Mouse (Mus musculus) hindbrain, postnatal 0 days (tissue): ENCODE results near the gene Apol7e. TPM values are rescaled to one million over a fixed set of nuclear protein-coding genes. Genes with fewer than 3 reads are reported as not detected.

Source experiments
- ATAC-seq: fragments of 200-750 bp; cut with Nextera tagmentation; 2 replicates; pipeline ENCODE4 v1.8.0; 2017; ENCODE audit warnings: mild to moderate bottlenecking, moderate TSS enrichment, moderate library complexity
- DNase-seq: peaks from one replicate; pipeline ENCODE4 v3.0.0-alpha.2; 2015; ENCODE audit warnings: low spot score
- H3K27ac ChIP-seq: fragments of 300-500 bp; sonication (generic); 2 replicates; pipeline ENCODE4 v1.5.1; 2014; ENCODE audit warnings: mild to moderate bottlenecking
- H3K27me3 ChIP-seq: fragments of 300-500 bp; sonication (generic); 2 replicates; pipeline ENCODE4 v1.6.1; 2014; ENCODE audit warnings: low read length, mixed read lengths; ENCODE audit not compliant: insufficient read depth
- H3K36me3 ChIP-seq: fragments of 300-500 bp; sonication (generic); 2 replicates; pipeline ENCODE4 v1.6.1; 2014; ENCODE audit warnings: low read length, mixed read lengths; ENCODE audit not compliant: insufficient read depth
- H3K4me1 ChIP-seq: fragments of 300-500 bp; sonication (generic); 2 replicates; pipeline ENCODE4 v1.6.1; 2014; ENCODE audit warnings: antibody characterized with exemption, low read length, mixed read lengths; ENCODE audit not compliant: insufficient read depth
- H3K4me2 ChIP-seq: fragments of 300-500 bp; sonication (generic); 2 replicates; pipeline ENCODE4 v1.6.1; 2014; ENCODE audit warnings: low read depth, mild to moderate bottlenecking, low read length, moderate library complexity, mixed read lengths
- H3K4me3 ChIP-seq: fragments of 300-500 bp; sonication (generic); 2 replicates; pipeline ENCODE4 v1.5.1; 2014; ENCODE audit warnings: low read length
- H3K9ac ChIP-seq: fragments of 300-500 bp; sonication (generic); replicated peaks from 2 replicates; pipeline ENCODE4 v1.6.1; 2014; ENCODE audit warnings: mild to moderate bottlenecking, low read length, moderate library complexity, mixed read lengths
- H3K9me3 ChIP-seq: fragments of 300-500 bp; sonication (generic); 2 replicates; pipeline ENCODE4 v1.6.1; 2016; ENCODE audit warnings: low read length, mixed read lengths
- CTCF ChIP-seq: IDR thresholded peaks from 2 replicates; pipeline ENCODE4 v1.5.1; 2016; ENCODE audit warnings: antibody characterized with exemption, control low read depth, low read depth
- WGBS: fragments of 180-500 bp; shearing (Covaris S2); extraction: QIAGEN DNeasy Blood & Tissue Kit; methylation state at CpG from one replicate; pipeline ENCODE4 v1.1.7; 2014; 5-methylcytosine and 5-hydroxymethylcytosine counted together
- polyA plus RNA-seq: library from polyadenylated mRNA; unstranded; fragments of >200 nt; fragmentation: Nextera tagmentation; extraction: Ambion mirVana; gene quantifications from 2 replicates; pipeline ENCODE4 v1.2.1, GENCODE M21; 2015
- total RNA-seq: library from RNA; depleted of rRNA; stranded (reverse); fragments of >200 nt; gene quantifications from 2 replicates; pipeline ENCODE4 v1.2.3, GENCODE M21; 2014; rRNA removed

Gene Apol7e
- total and polyA plus RNA-seq, 2 experiments from 2014 or later: not detected

- H3K4me2 ChIP-seq: no peak overlapping the region
- no peak for DNase-seq
- no peaks in the 10 kb centered on the region for H3K4me1 ChIP-seq
- ATAC-seq: no peak
- no peak overlapping the region for H3K4me3 ChIP-seq
- WGBS: 91% methylated on average over 11 of the region's 11 CpGs
- H3K27me3 ChIP-seq: no peaks in the 10 kb centered on the region
- TF ChIP-seq CTCF: no peak
- peaks cover 89% of the 10 kb centered on the region for H3K36me3 ChIP-seq
- no peak overlapping the region for H3K27ac ChIP-seq
- no peaks in the 10 kb centered on the region for H3K9me3 ChIP-seq
- H3K9ac ChIP-seq: no peak overlapping the region
Measured at GRCm38 (mm10) chr15:77766981-77767380, 68.3 kb downstream of the Apol7e start.

Other genes starting within 250 kb of the Apol7e start
- gene Apol10a, start 221.8 kb upstream of the Apol7e start, total RNA-seq: 0.10 TPM in 1 of 2 replicates, not detected in the other
- gene Apol10a, start 221.8 kb upstream of the Apol7e start, polyA plus RNA-seq: not detected in 2 replicates
- not detected in 2 replicates for gene Apol11a, start 190.6 kb upstream of the Apol7e start, total RNA-seq
- not detected in 2 replicates for gene Apol11a, start 190.6 kb upstream of the Apol7e start, polyA plus RNA-seq
- not detected in 2 replicates for gene Apol7c, start 165.5 kb upstream of the Apol7e start, total RNA-seq
- gene Apol7c, start 165.5 kb upstream of the Apol7e start, polyA plus RNA-seq: not detected in 2 replicates
- not detected in 2 replicates for gene 1700025B11Rik, start 137.0 kb upstream of the Apol7e start, total RNA-seq
- gene 1700025B11Rik, start 137.0 kb upstream of the Apol7e start, polyA plus RNA-seq: not detected in 2 replicates
- not detected in 2 replicates for gene Apol10b, start 102.7 kb upstream of the Apol7e start, total RNA-seq
- gene Apol10b, start 102.7 kb upstream of the Apol7e start, polyA plus RNA-seq: 0.08 TPM in 1 of 2 replicates, not detected in the other
- gene Gm36245, start 99.6 kb upstream of the Apol7e start, total RNA-seq: not detected in 2 replicates
- not detected in 2 replicates for gene Gm36245, start 99.6 kb upstream of the Apol7e start, polyA plus RNA-seq
- not detected in 2 replicates for gene Apol11b, start 55.6 kb upstream of the Apol7e start, total RNA-seq
- not detected in 2 replicates for gene Apol11b, start 55.6 kb upstream of the Apol7e start, polyA plus RNA-seq
- 0.37 TPM in 1 of 2 replicates, not detected in the other for gene Apol9b, start 30.2 kb downstream of the Apol7e start, total RNA-seq
- gene Apol9b, start 30.2 kb downstream of the Apol7e start, polyA plus RNA-seq: 0.41 and 1.2 TPM in 2 replicates
- gene Apol8, start 58.1 kb downstream of the Apol7e start, total RNA-seq: 0.50 and 0.84 TPM in 2 replicates
- gene Apol8, start 58.1 kb downstream of the Apol7e start, polyA plus RNA-seq: 0.35 and 0.50 TPM in 2 replicates
- 29.4 and 33.6 TPM in 2 replicates for gene Myh9, start 143.3 kb downstream of the Apol7e start, total RNA-seq
- gene Myh9, start 143.3 kb downstream of the Apol7e start, polyA plus RNA-seq: 8.4 and 9.1 TPM in 2 replicates
- gene Txn2, start 230.1 kb downstream of the Apol7e start, total RNA-seq: 46.4 and 52.5 TPM in 2 replicates
- 212 and 215 TPM in 2 replicates for gene Txn2, start 230.1 kb downstream of the Apol7e start, polyA plus RNA-seq